Mouse (Mus musculus) kidney, adult 2 months (tissue): ENCODE data around the gene Dynlrb2. TPM values are rescaled to one million over a fixed set of nuclear protein-coding genes. Genes with fewer than 3 reads are reported as not detected.

ENCODE experiments used
- DNase-seq: peaks from one replicate; pipeline ENCODE4 v3.0.0; 2021
- H3K27ac ChIP-seq: fragments of 200-500 bp; 2 replicates; pipeline ENCODE4 v1.5.1; 2012; ENCODE audit warnings: low read depth, low read length, control low read depth, inconsistent platforms; ENCODE audit not compliant: insufficient read depth
- H3K27me3 ChIP-seq: fragments of 200-500 bp; replicated peaks from 2 replicates; pipeline ENCODE4 v1.6.1; 2012; ENCODE audit warnings: mild to moderate bottlenecking, moderate library complexity, low read length, inconsistent platforms; ENCODE audit not compliant: control insufficient read depth, insufficient read depth
- H3K36me3 ChIP-seq: fragments of 200-500 bp; 2 replicates; pipeline ENCODE4 v1.6.1; 2012; ENCODE audit warnings: mild to moderate bottlenecking, moderate library complexity, low read length, inconsistent platforms; ENCODE audit not compliant: control insufficient read depth, insufficient read depth
- H3K4me1 ChIP-seq: fragments of 200-500 bp; 2 replicates; pipeline ENCODE4 v1.6.1; 2011; ENCODE audit warnings: low read length; ENCODE audit not compliant: control insufficient read depth, insufficient read depth
- H3K4me3 ChIP-seq: fragments of 200-500 bp; 2 replicates; pipeline ENCODE4 v1.5.1; 2011; ENCODE audit warnings: mild to moderate bottlenecking, low read depth, low read length, control low read depth; ENCODE audit not compliant: insufficient read depth
- CTCF ChIP-seq: fragments of 200-500 bp; conservative IDR thresholded peaks from 2 replicates; pipeline ENCODE4 v1.5.1; 2011; ENCODE audit warnings: low read depth, mild to moderate bottlenecking, control low read depth, low read length, moderate library complexity, mixed read lengths; ENCODE audit not compliant: insufficient read depth, insufficient read length
- POLR2A ChIP-seq: fragments of 200-500 bp; IDR thresholded peaks from one replicate; pipeline ENCODE4 v1.6.1; 2011; ENCODE audit warnings: low read depth, low read length, control low read depth
- WGBS: fragments of 180-500 bp; shearing (Covaris S2); methylation state at CpG from one replicate; pipeline ENCODE4 v1.1.7; 2018; 5-methylcytosine and 5-hydroxymethylcytosine counted together
- polyA plus RNA-seq: library from polyadenylated mRNA; depleted of rRNA; stranded (reverse); fragments of >200 nt; gene quantifications from 2 replicates; pipeline ENCODE4 v1.2.3, GENCODE M21; 2012

Dynlrb2 gene
- polyA plus RNA-seq, 1 experiment = 2.2 TPM

- peak; percentile 62 for DNase-seq
These were observed 23.9 kb upstream of the Dynlrb2 start for GRCm38 (mm10) chr8:116480894-116481293.

GRCm38 (mm10) chr8:116482738-116483137 lies 22.0 kb upstream of the Dynlrb2 start:
- H3K4me1 ChIP-seq = no peaks in the 10 kb centered on the region
- 64% methylated on average over 3 of the region's 3 CpGs for WGBS
- H3K27me3 ChIP-seq = no peaks in the 10 kb centered on the region
- no peak for DNase-seq
- H3K27ac ChIP-seq = no peak overlapping the region
- no peak for TF ChIP-seq POLR2A
- no peak for TF ChIP-seq CTCF
- no peak overlapping the region for H3K4me3 ChIP-seq
- H3K36me3 ChIP-seq = no peaks in the 10 kb centered on the region

More at GRCm38 (mm10) chr8:116480894-116481293, 23.9 kb upstream of the Dynlrb2 start:
- H3K4me1 ChIP-seq = no peaks in the 10 kb centered on the region
- 14% methylated on average over 7 of the region's 7 CpGs for WGBS
- no peaks in the 10 kb centered on the region for H3K27me3 ChIP-seq
- H3K27ac ChIP-seq = no peak overlapping the region
- H3K4me3 ChIP-seq = no peak overlapping the region
- no peaks in the 10 kb centered on the region for H3K36me3 ChIP-seq
- TF ChIP-seq CTCF = peak; percentile 91
- TF ChIP-seq POLR2A = no peak

GRCm38 (mm10) chr8:116484087-116484486 lies 20.7 kb upstream of the Dynlrb2 start:
- TF ChIP-seq CTCF (peak; percentile 35), POLR2A (no peak)
- peak; percentile 16 for DNase-seq
- WGBS = 19% methylated on average over 2 of the region's 2 CpGs
- Histone ChIP-seq H3K4me3 (no peak overlapping the region), H3K27me3 (no peaks in the 10 kb centered on the region), H3K27ac (no peak overlapping the region), H3K36me3 (no peaks in the 10 kb centered on the region), H3K4me1 (no peaks in the 10 kb centered on the region)

GRCm38 (mm10) chr8:116488546-116488945 lies 16.2 kb upstream of the Dynlrb2 start:
- no peak overlapping the region for H3K27ac ChIP-seq
- WGBS = 84% methylated on average over 2 of the region's 2 CpGs
- H3K27me3 ChIP-seq = no peaks in the 10 kb centered on the region
- no peak for DNase-seq
- H3K4me1 ChIP-seq = no peaks in the 10 kb centered on the region
- no peak overlapping the region for H3K4me3 ChIP-seq
- no peak for TF ChIP-seq POLR2A
- TF ChIP-seq CTCF = no peak
- no peaks in the 10 kb centered on the region for H3K36me3 ChIP-seq

- WGBS = 82% methylated on average over 7 of the region's 7 CpGs
- Histone ChIP-seq H3K27ac (no peak overlapping the region), H3K36me3 (no peaks in the 10 kb centered on the region), H3K27me3 (no peaks in the 10 kb centered on the region), H3K4me1 (peaks cover 4% of the 10 kb centered on the region; the same call in 1 of the 2 replicates), H3K4me3 (no peak overlapping the region)
- TF ChIP-seq POLR2A (no peak), CTCF (no peak)
- no peak for DNase-seq
These were observed 4.5 kb upstream of the Dynlrb2 start for GRCm38 (mm10) chr8:116500057-116500809.

- 27% methylated on average over 5 of the region's 5 CpGs for WGBS
- H3K4me1 ChIP-seq = peaks cover 4% of the 10 kb centered on the region; the same call in 1 of the 2 replicates
- DNase-seq = no peak
- H3K36me3 ChIP-seq = no peaks in the 10 kb centered on the region
- TF ChIP-seq CTCF (no peak), POLR2A (no peak)
- H3K27me3 ChIP-seq = no peaks in the 10 kb centered on the region
- H3K4me3 ChIP-seq = no peak overlapping the region
- H3K27ac ChIP-seq = no peak overlapping the region
These were observed 3.9 kb downstream of the Dynlrb2 start for GRCm38 (mm10) chr8:116508721-116509120.

GRCm38 (mm10) chr8:116509247-116509646 lies 4.5 kb downstream of the Dynlrb2 start:
- Histone ChIP-seq H3K27me3 (no peaks in the 10 kb centered on the region), H3K4me1 (peaks cover under 1% of the 10 kb centered on the region; the same call in 1 of the 2 replicates), H3K27ac (no peak overlapping the region), H3K36me3 (no peaks in the 10 kb centered on the region), H3K4me3 (no peak overlapping the region)
- 65% methylated on average over 3 of the region's 3 CpGs for WGBS
- DNase-seq = no peak
- TF ChIP-seq CTCF = no peak
- no peak for TF ChIP-seq POLR2A
